Mouse (Mus musculus) kidney, postnatal 4 days (tissue): ENCODE data around the gene Ssbp1.

ENCODE experiments used
- DNase-seq, 2 experiments: peaks; one replicate each; pipeline ENCODE4 v3.0.0; 2021; ENCODE audit warnings: mixed read lengths in 2 of 2

The Ssbp1 gene

DNA sequence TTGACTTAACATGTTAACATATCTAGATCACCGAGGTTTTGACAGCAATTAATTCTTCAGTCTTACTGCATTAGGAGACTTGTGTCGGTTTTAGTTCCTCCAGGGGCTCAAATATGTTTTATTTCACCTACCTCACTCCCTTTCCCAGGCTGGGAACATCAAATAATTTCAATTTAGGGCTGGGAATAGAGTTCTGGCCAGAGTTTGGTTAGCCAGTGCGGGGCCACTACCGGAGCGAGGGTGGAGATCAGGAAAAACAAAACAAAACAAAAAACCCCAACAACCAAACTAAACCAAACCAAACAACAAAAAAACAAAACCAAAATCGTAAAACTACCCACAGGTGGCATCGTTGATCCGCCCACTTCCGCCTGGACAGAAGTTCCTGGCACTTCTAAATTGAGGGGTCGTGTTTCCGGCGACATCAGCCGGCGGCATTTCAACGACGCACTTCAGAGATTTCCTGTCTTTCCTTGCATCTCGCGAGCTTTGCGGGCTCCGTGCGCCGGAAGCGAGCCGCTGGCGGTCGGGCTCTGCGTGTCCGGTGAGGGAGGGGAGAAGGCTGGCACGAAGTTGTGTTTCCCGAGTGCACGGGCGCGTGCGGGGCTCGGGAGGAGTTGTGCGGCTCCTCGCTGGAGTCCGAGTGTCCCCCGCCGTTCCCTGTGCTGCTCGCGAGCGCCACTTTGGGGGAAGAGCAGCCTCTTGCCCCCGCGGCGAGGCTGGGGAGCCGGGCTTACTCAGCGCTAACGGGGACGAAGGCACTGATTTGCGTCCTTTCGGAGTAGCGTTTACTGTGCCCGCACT lies at the start of gene Ssbp1:
Gene Ssbp1, plus strand, starts transcription at position 437 of the 804 bp plus-strand sequence.
- DNase-seq, result peak; percentile 93 to 96

DNA sequence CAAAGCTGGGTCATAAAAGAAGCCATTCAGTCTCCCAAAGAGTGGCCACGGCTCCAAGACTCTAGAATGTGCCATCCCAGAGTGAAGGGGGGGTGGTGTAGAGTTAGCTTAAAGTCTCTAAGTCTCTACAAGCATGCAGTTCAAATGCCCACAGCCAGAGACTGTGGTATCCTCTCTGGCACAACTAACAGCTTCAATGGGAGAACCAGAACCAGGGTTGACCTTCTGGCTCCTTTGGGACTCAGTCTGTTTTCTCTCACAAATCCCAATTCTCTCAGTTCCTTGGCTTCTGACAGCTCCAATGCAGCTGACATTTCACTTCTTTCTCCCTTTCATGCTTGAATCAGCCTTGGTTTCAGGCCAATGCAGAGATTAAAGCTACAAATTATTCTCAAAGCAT lies 48.1 kb upstream of the Ssbp1 start:
- DNase-seq, result no peak

DNA sequence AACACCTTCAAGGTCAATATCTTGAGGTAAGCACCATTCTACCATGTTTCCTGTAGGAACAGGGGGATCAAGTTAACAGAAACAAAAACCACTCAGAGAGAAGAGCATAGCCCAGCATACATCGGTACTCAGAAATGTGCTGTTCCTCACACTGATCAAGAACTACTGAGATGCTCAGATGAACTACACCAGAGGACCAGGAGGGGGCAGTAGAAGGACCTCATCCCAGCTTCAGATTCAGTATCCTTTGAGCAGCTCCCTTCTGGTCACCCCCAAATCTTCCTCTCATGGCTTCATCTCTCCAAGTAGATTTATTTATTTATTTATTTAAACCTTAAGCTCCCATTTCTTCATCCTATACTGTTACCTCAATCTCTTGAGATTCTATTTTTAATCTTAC lies 47.4 kb upstream of the Ssbp1 start:
- peak; percentile 50 to 61 for DNase-seq

DNA sequence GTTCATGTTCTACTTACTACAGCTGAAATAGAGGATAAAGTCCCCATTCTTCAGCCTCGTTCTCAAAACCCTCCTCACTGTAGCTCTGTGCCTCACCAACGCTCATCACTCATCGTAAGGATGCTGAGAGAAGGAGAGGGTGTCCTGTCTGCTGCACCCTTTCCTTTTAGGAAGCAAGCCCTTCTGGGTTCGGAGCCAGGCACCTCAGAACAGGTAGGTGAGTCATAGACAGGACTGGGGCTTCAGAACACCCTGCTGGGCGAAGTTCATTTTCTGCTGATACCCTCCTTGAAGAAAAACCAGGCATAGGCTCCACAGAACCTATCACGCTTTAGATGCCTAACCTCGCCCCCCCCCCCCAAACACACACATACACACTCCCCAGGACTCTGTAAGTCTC lies 43.7 kb upstream of the Ssbp1 start:
- no peak for DNase-seq

DNA sequence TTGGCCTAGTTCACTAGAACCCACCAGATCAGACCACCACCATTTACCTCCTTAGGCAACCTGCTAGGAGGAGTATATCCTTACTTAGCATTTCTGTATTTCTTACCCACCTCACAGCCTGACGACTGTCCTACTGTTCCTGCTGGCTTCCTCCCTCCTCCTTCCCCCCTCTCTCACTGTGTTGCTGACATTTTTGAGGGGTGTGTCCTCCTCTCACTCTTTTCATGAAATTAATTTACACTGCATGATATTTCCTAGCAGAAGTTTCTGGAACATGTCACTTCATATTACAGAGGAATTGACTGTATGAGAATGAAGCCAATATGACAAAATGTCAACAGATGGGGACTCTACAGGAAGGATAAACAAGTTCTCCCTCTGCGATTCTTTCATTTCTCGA lies 42.5 kb upstream of the Ssbp1 start:
- no peak for DNase-seq

DNA sequence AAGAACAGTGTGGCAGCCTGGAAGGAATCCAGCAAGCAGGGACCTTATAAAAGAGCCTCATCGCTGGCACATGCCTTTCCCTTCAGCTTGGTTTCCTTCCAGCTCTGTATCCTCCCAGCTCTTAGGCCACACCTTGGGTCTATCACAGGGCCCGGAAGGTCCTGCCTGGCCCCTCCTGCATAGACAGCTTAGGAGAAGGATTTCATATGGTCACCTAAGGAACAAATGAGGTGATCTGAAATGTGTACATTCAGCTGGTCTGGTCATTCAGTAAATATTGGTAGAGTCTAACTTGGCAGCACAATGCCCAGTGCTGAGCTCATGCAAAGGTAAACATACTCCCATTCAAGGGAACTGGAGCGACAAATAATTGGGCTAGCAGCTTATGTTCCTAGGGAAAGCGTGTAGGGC lies 41.6 kb upstream of the Ssbp1 start:
- no peak for DNase-seq

DNA sequence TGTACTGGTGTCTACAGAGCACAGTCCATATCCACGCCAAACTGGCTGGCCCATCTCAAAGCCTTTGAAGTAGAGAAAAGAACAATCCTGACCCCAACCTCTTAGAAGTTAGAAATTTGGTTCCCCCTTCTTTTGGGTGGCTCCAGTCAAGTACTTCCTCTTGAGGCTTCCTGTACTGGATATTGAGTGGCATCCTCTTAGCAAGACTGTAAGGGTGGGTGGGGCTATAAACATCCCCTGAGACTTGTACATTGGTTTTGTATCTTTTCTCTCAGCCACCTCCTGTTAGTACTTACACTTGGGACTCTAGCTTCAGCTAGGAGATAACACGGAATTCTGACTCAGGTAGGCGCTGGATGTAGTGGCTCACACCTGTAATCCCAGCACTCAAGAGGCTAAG lies 40.9 kb upstream of the Ssbp1 start:
- DNase-seq, result no peak

DNA sequence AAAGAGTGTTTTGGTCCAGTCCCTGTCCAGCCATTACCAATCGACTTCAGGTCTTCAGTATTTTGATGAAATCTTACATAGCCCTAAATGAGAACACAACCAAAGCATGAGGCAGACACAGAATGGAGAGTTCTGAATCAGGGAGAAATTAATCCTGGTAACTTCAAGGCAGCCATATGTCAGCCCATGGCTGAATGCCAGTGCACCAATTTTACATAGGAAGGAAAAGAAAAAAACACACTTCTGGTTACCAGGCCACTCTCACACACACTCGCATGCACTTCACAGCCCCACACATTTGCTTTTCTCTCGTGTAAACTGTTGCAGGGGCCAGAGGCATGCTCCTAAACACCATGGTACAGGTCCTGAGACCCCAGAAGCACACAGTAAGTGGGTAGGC lies 40.3 kb upstream of the Ssbp1 start:
- DNase-seq, result no peak

DNA sequence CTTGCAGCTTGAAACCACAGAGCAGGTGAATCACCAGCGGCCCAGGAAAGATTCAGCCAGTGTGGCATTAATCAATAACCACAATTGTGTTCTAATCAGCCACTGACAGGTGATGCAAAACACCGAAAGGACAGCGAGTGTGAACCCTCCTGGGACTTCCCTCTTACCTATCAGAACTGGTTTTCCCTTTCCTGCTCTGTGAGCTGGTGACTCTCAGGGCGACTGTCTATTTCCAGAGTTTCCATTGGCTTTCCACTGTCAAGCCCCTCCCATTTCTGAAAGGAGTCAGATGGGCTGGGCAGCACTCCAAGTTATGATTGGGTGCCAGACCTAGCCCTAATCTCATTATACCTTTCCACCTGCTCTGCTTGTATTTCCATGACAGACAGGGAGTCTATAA lies 39.8 kb upstream of the Ssbp1 start:
- DNase-seq, result no peak

DNA sequence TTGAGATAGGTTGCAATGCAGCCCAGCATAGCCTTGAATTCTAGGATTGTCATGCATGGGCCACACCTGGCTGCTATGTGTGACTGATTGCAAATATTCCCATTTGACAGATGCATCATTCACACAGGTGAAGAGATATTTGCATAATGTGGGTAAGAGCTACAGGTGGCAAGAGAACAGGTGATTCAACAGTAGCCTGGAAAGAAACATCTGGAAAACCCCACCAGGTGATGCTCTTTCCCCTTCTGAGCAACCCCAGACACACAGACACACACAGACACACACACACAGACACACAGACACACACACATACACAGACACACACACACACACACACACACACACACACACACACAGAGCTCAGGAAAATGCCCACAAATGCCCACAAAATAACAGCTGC lies 39.3 kb upstream of the Ssbp1 start:
- no peak for DNase-seq

DNA sequence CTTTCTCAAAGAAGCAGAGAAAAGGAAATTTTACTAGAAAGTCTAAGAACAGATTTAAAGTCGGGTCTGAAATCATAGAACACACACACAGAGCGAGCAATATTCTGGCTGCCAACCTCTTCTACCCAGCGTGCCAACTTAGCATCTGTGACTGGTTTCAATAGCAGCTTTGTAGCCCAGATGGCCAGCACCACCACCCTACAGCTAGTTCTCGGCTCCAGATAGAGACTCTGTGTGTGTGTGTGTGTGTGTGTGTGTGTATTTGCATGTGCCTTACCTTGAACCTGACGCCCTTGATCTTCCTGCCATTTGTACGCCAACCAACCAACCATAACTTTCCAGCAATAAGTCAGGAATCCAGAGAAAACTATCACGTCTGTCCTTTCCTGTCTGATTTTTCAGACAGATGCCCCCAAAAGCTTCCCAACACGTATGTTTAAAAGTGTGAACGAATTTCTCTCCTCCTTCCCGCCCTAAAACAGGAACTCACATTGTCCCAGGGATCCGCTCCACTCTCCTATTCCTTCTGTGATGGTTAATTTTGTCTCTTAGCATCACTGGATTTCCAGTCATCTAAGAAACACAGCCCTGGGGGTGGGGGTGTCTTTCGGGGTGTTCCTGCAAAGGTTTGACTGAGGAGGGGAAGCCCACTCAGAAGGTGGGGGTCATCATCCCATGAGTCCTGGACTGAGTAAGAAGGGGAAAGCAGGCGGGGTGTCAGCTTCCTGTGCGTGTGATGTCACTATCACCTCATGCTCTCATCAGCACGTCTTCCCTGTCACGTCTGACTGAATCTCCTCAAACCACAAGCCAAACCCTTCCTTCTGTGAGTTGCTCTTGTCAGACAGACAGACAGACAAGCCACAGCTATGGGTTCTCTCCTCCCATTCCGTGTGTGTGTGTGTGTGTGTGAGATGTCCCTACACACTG lies 38.5 kb upstream of the Ssbp1 start:
- DNase-seq, result no peak

DNA sequence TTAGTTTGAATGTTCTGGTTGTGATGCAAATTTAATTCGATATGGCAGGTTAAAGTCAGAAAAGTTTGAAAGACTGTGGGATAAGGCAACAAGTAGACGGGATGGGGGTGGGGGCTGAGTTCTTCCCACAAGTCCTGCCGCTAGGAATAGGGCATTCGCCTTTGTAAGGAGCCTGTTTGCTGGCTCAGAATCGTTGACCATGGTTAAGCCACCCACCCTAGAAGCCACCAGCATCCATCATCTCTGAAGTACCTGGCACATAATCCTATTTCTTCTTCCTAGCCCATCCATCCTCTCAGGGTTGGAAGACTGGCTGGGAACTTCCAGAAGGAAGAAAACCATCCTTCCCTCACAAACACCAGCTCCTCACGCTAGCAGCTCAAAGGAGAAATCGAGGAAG lies 36.5 kb upstream of the Ssbp1 start:
- DNase-seq, result no peak

DNA sequence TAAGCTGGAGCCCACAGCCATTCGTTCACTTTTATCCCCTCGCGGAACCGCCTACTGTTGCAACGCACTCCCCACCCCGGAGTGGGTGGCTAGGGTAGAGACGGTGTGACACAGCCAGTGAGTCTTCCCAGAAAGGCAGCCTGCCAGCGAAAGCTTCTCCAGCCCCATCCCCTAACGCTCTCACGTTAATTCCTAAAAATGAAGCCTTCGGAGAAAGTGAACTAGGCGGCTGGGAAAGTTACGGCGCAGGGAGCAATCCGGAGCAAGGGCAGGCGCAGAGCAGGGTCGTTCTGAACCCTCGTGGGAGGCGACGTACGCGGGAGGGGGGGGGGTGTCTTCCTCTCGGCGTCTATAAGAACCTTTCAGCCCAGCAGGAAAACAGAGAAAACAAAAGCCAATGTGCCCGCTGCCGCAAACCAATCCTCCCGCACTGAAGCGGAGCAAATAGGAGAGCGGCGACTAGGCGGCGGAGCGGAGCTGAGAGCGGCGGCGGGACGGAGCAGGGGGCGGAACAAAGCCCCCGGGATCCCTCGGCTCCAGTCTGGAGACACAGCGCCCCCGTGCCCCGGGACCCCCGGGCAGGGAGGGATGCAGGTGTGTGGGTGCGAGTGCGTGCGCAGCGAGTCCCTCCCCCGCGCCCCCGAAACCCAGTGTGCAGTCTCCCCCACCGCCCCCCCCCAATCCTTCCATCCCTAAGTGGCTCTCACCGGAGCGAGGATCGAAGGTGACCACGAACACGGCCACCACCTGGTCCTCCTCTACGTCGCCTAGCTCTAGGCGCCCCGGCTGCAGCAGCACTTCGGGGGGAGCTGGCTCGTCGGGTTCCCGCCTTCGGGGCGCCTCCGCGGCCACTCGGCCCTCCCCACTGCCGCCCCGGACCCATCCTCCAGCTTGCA lies 35.8 kb upstream of the Ssbp1 start:
- DNase-seq, result peak; percentile 54 to 72

DNA sequence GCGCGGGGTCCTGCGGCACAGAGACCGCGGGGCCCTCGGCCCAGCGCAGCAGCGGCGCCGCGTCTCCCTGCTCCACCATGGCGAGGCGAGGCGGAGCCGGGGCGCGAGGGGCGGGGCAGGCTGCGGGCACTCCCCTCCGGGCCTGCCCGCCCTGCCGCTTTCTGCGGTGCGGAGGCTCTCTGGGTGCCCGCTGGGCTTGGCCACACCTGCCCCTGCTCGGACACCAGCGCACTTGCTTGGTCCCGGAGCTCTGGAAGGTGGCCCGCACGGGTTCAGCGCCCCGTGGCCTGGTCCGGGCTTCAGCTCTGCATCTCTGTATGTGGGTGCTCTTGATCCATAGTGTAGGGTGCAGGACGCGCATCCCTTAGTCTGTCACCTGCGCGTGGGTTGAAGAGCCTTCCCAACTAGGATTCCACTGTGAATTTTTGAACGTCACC lies 35.1 kb upstream of the Ssbp1 start, which contains the start of gene E330009J07Rik:
Gene E330009J07Rik, minus strand, starts transcription at position 89 of the 437 bp plus-strand sequence.
- peak; percentile 86 to 91 for DNase-seq

DNA sequence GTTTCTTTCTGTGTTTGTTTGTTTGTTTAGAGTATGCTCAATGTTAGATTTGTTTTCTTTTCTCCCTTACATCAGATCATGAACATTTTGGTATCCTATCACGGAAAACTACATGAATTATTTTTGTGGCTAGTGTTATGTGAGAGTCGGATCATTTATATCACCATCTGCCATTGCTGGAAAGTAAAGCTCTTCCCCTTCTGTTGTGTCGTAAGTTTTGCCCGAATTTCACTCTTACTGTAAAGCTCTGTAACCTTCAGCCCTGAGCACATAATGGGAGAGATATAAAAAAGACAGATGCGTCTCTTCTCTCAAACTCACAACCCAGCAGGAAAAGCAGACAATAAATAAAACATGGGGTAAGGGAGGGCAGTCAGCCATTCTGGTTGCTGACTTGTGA lies 32.2 kb upstream of the Ssbp1 start, which contains the start of gene Wee2:
Gene Wee2, plus strand, starts transcription at position 153 of the 400 bp plus-strand sequence.
- no peak for DNase-seq

DNA sequence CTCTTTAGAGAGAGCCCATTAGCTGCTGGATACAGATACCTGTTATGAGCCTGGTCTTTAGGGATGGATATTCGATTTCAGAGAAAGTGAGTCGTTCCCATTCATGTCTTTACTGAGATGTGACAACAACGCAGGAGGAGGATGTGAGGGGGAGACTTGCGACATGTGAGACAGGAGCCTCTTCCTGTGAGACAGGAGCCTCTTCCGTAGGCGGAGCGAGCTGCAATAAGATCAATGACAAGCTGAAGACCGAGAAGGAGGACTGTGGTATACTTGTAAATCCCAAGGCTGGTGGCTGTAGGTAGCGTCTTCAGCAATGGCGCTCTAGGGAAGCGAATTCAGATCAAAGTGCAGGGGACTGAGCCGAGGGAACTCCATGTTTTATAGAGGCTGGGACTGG lies 31.4 kb upstream of the Ssbp1 start:
- DNase-seq, result no peak

DNA sequence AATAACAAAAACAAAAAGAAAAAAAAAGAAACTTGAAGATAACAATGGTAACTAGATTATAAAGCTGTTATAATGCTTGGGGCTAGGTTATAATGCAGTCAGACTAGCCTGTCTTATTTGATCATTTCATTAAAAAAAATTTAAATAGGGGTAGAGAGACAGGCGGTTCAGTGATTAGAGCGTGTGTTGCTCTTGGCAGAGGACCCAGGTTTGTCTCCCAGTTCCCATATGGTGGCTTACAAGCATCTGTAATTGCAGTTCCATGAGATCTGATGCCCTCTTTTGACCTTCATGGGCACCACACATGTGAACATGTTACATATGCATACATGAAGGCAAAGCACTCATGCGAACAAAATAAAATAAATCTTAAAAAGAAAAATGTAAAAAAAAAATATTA lies 29.9 kb upstream of the Ssbp1 start:
- DNase-seq, result no peak

DNA sequence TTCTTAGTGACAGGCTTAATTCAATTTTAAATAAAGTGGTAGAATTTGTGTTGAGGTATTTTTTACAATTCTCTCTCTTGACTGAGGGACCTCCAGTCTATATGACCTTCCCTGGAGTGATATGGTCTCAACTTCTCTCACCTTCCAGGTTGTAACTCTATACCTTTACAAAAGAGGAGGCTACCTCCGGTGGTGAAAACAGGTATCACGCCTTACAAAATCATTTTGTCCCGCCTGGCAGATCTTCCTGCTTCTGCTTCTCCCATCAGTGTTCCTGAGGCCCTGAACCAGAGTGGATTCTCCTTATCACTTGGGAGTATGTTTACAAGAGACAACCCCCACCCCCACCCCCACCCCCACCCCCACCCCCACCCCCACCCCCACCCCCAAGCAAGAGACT lies 29.4 kb upstream of the Ssbp1 start:
- no peak for DNase-seq

DNA sequence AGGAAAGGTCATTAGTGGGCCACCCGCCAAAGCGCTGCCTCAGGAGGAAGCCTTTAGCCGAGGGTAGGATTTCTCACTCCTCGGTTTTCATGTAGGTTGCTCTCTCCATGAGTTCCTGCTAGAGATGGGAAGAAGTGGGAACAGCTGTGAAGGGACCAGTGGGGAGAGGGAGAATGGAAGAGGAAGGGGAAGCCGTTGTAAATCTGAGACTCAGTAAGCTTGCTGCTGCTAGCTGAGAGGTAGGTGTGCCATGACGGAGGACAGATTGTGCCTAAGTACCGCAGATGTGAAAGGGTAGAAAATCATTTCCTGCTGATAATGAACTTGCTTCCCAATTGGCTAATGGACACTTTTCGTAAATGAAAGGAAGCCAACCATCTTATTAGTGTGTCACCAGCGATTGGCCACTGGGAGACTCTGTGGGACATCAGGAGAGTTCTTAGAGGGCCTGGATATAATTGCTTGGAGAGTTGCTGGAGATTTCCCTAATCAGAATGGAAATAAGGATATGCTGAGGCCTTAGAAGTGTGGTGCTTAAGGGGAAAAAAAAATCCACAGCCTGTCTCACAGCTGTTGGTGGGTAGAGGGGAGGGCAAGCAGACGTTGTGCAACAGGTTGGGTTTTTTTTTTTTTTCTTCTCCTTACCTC lies 27.7 kb upstream of the Ssbp1 start:
- no peak for DNase-seq

DNA sequence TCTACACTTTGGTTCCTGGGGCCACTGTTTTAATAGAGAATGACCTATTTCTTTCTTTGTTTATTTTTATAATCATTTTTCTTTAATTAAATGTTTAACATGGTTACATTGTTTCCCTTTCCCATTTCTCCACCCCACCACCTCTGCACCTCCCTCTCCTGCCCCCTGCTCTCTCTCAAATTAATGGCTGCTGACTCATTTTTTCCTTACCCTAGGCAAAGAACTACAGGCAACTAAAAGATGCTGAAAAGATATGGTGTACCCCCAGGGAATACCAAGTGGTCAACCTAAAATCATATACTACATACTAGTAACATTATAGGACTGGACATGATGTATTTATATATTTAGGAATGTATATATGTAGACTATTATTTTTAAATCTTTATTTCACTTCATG lies 22.5 kb upstream of the Ssbp1 start:
- DNase-seq, result no peak

DNA sequence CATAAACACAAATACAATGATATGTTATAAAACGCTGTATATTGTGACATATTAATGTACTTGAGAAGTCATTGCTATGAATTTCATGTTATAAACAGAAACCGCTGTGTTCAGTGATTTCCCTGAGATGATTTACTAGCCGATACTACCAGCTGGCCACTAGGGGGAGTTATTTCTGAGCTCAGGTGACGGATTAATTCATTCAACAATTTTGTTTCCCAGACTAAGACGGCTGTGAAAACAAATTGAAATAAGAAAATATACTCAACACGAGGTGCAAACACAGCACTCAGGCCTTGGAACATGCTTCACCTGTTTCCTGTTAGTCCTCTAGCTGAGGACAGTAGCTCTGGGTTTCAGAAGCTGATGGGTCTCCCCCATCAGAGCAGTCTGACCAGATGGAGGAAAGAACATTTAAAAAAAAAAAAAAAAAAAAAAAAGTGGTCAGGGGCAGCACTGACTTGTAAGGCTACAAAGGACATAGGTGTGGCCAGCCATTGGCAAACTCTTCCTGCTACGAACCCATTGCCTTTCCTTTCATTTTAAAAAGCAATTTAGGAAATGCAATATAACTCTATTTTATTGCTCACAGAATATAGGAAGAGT lies 16.6 kb upstream of the Ssbp1 start:
- DNase-seq, result peak in 1 of 2 experiments; percentile 3

DNA sequence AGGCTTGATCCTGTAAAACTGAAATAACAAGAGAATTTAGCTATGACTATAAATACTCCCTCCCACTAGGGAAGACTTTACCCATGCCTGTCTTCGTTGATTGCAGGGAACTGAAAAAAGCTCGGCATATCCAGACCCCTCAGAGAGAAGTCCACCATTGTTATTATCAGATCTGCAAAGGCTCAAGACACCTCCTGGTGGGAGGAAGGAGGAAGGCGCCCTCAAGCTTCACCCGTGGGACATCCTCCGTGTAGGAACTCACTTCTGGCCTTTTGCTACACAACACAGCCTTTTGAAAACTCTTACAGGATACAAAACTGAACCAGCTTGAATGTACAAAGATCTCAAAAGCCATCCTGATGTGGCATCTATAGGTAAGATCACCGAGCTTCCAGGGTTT lies 5.4 kb upstream of the Ssbp1 start:
- peak; percentile 19 to 20 for DNase-seq
